Mouse (Mus musculus) thymus, postnatal 10 days (tissue): ENCODE results near the gene Prkca.

Experiments
- DNase-seq, 2 experiments: peaks; one replicate each; pipeline ENCODE4 v3.0.0; 2021; ENCODE audit warnings: low spot score in 2 of 2

The Prkca gene

GRCm38 (mm10) chr11:108013390-108013789 lies 330.3 kb downstream of the Prkca start:
- DNase-seq = no peak

GRCm38 (mm10) chr11:108010465-108010864 lies 333.3 kb downstream of the Prkca start:
- no peak for DNase-seq

- DNase-seq = no peak
Measured at GRCm38 (mm10) chr11:107998891-107999290, 344.8 kb downstream of the Prkca start.

- no peak for DNase-seq
Measured at GRCm38 (mm10) chr11:107996896-107997670, 346.6 kb downstream of the Prkca start.

- DNase-seq = peak; percentile 20 to 76
Measured at GRCm38 (mm10) chr11:107994487-107994886, 349.2 kb downstream of the Prkca start.

GRCm38 (mm10) chr11:107993792-107994191 lies 349.9 kb downstream of the Prkca start:
- DNase-seq = no peak

GRCm38 (mm10) chr11:107992500-107992899 lies 351.2 kb downstream of the Prkca start:
- no peak for DNase-seq

GRCm38 (mm10) chr11:107991990-107992389 lies 351.7 kb downstream of the Prkca start:
- no peak for DNase-seq

- no peak for DNase-seq
Measured at GRCm38 (mm10) chr11:107989241-107989640, 354.5 kb downstream of the Prkca start.

- no peak for DNase-seq
Measured at GRCm38 (mm10) chr11:107985941-107986340, 357.8 kb downstream of the Prkca start.

GRCm38 (mm10) chr11:107983883-107984282 lies 359.8 kb downstream of the Prkca start:
- DNase-seq = no peak

GRCm38 (mm10) chr11:107983224-107983623 lies 360.5 kb downstream of the Prkca start:
- DNase-seq = no peak

GRCm38 (mm10) chr11:107982225-107982896 lies 361.4 kb downstream of the Prkca start:
- no peak for DNase-seq

GRCm38 (mm10) chr11:107979497-107980174 lies 364.1 kb downstream of the Prkca start:
- no peak for DNase-seq

GRCm38 (mm10) chr11:107969943-107970342 lies 373.8 kb downstream of the Prkca start:
- DNase-seq = no peak

- DNase-seq = no peak
Measured at GRCm38 (mm10) chr11:107968147-107968546, 375.6 kb downstream of the Prkca start.

GRCm38 (mm10) chr11:107966229-107966628 lies 377.5 kb downstream of the Prkca start:
- DNase-seq = no peak

GRCm38 (mm10) chr11:107965449-107965848 lies 378.3 kb downstream of the Prkca start:
- DNase-seq = no peak

GRCm38 (mm10) chr11:107957566-107958350 lies 386.0 kb downstream of the Prkca start:
- no peak for DNase-seq

GRCm38 (mm10) chr11:107955191-107956062 lies 388.3 kb downstream of the Prkca start:
- no peak for DNase-seq

GRCm38 (mm10) chr11:107951431-107951830 lies 392.3 kb downstream of the Prkca start:
- no peak for DNase-seq
